Mouse (Mus musculus): ENCODE measurements around the gene Fat3.

- no peak for TF ChIP-seq MAX (IDR thresholded peaks at IDR 0.05)
- no peak for TF ChIP-seq CTCF (IDR thresholded peaks at IDR 0.05; ENCODE audit: control insufficient read depth, insufficient read depth, insufficient read length)
- TF ChIP-seq FOSL1 (IDR thresholded peaks at IDR 0.05; ENCODE audit: insufficient read depth, low read length, poor library complexity, severe bottlenecking) = no peak
- no peak for TF ChIP-seq CEBPB (IDR thresholded peaks at IDR 0.05; ENCODE audit: low read depth)
- no peak for TF ChIP-seq USF1 (IDR thresholded peaks at IDR 0.05; ENCODE audit: low read depth)
Observed at GRCm38 (mm10) chr9:16497361-16497760, 3.7 kb downstream of the Fat3 start.

Data from C2C12 (cell line).